Mouse (Mus musculus): ENCODE measurements around the gene Ascc1. TPM values are rescaled to one million over a fixed set of nuclear protein-coding genes. Genes with fewer than 3 reads are reported as not detected.

The Ascc1 gene
- polyA plus RNA-seq, 1 experiment from 2014 or later, result 16.0 TPM

DNA sequence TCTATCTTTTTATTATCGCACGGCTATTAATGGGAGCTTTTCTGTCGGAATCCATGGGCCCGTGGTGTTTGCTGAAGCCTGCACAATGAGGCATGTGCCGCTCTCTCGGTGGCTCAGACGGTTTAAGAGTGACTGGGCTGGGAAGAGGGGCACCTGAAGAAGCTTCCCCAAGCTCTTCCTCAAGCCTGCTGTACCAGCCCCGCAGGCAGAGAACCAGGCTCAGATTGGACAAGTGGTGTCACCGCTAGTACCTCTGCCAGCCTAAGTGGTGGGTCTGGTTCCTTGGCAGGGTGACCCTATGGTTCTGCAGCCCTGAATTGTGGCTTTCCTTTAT, 37.3 kb upstream of the Ascc1 start:
- H3K4me3 ChIP-seq (ENCODE audit: low read depth, low read length), result no peak overlapping the region
- H3K27ac ChIP-seq (ENCODE audit: low read length), result no peak overlapping the region
- no peaks in the 10 kb centered on the region for H3K27me3 ChIP-seq (ENCODE audit: control insufficient read depth, insufficient read depth, low read depth, low read length)
- no peaks in the 10 kb centered on the region for H3K9me3 ChIP-seq (replicated peaks; ENCODE audit: control insufficient read depth, low read length)
- H3K4me2 ChIP-seq (ENCODE audit: low read depth, low read length), result no peak overlapping the region
- no peak for ATAC-seq (ENCODE audit: low read depth)
- WGBS (ENCODE audit: insufficient replicate concordance), result 51% methylated on average over 9 of the region's 9 CpGs
- H3K9ac ChIP-seq (ENCODE audit: low read depth, low read length), result no peak overlapping the region
- no peaks in the 10 kb centered on the region for H3K36me3 ChIP-seq (ENCODE audit: control insufficient read depth, insufficient read depth)
- H3K4me1 ChIP-seq (ENCODE audit: control insufficient read depth, low read depth, low read length), result peaks cover 7% of the 10 kb centered on the region

DNA sequence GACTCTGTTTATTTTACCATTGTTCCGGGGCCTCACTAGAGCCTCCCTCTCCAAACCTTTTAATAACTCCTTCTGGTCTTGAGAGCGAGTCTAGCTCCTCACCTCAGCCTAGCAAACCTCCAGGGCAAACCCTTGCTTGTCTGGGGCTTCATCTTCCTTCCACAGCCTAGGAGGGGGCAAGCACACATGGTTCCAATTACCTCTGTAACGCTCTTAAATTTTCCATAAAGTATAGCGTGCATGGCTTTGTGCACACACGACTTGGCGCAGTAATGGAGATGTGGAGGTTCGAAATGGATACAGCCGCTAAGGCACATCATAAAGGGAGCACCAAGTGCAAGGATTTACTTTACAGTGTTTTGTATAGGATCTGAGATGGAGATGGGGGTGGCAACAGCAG, 36.8 kb upstream of the Ascc1 start:
- 76% methylated on average over 8 of the region's 8 CpGs for WGBS (ENCODE audit: insufficient replicate concordance)
- Histone ChIP-seq H3K9me3 (replicated peaks; ENCODE audit: control insufficient read depth, low read length) (no peaks in the 10 kb centered on the region), H3K36me3 (ENCODE audit: control insufficient read depth, insufficient read depth) (no peaks in the 10 kb centered on the region), H3K4me2 (ENCODE audit: low read depth, low read length) (no peak overlapping the region), H3K27ac (ENCODE audit: low read length) (no peak overlapping the region), H3K4me3 (ENCODE audit: low read depth, low read length) (no peak overlapping the region), H3K9ac (ENCODE audit: low read depth, low read length) (no peak overlapping the region), H3K4me1 (ENCODE audit: control insufficient read depth, low read depth, low read length) (peaks cover 12% of the 10 kb centered on the region), H3K27me3 (ENCODE audit: control insufficient read depth, insufficient read depth, low read depth, low read length) (no peaks in the 10 kb centered on the region)
- no peak for ATAC-seq (ENCODE audit: low read depth)

DNA sequence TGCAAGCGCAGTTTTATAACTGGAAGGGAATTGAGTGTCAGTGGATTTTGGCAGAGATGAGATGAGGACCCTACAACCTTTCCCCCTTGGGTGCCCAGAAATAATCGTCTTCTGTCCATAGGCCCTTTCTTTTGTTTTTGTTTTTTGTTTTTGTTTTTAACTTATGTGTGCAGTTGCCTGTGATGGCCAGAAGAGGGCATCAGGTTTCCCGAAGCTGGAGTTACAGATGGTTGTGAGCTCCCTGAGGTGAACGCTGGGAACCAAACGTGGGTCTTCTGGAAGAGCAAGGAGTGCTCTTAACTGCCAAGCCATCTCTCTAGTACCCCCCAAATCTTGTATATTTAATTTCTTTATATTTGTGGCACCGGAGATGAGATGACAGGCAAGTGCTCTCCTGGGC, 35.9 kb upstream of the Ascc1 start:
- Histone ChIP-seq H3K4me1 (ENCODE audit: control insufficient read depth, low read depth, low read length) (peaks cover 12% of the 10 kb centered on the region), H3K9me3 (replicated peaks; ENCODE audit: control insufficient read depth, low read length) (no peaks in the 10 kb centered on the region), H3K36me3 (ENCODE audit: control insufficient read depth, insufficient read depth) (no peaks in the 10 kb centered on the region), H3K4me2 (ENCODE audit: low read depth, low read length) (no peak overlapping the region), H3K9ac (ENCODE audit: low read depth, low read length) (no peak overlapping the region), H3K27me3 (ENCODE audit: control insufficient read depth, insufficient read depth, low read depth, low read length) (no peaks in the 10 kb centered on the region; the same call in 1 of the 2 replicates), H3K4me3 (ENCODE audit: low read depth, low read length) (no peak overlapping the region), H3K27ac (ENCODE audit: low read length) (no peak overlapping the region)
- 81% methylated on average over 6 of the region's 6 CpGs for WGBS (ENCODE audit: insufficient replicate concordance)
- no peak for ATAC-seq (ENCODE audit: low read depth)

DNA sequence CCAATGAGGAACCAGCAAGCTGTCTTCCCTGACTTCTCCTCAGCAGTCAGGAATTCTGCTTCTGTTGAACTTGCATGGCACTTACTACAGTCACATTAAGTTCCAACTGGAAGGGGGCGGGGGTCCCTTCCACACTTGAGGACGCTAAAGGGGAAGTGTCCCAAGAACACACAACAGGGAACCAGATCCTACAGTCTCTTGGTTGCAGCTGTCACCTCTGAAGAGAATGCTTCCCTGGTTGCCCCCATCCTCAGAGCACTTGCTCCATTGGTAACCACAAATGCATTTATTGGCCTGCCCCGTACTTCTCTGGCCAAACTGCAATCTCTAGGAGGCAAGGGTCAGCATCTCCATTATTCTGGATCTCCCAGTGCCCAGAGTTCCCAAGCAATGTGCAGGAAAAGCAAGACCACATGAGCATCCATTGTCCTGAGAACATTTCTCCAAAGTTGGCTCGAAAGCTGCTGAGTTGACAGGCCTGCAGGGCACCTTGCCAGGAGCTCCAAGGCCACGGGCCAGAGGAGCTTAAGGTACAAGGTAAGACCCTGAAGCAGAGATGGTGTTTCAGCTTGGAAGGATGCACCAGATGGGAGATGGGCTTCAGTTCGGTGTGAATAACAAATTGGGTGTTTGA, 35.2 kb upstream of the Ascc1 start:
- WGBS (ENCODE audit: insufficient replicate concordance), result 58% methylated on average over 6 of the region's 6 CpGs
- no peaks in the 10 kb centered on the region for H3K9me3 ChIP-seq (replicated peaks; ENCODE audit: control insufficient read depth, low read length)

DNA sequence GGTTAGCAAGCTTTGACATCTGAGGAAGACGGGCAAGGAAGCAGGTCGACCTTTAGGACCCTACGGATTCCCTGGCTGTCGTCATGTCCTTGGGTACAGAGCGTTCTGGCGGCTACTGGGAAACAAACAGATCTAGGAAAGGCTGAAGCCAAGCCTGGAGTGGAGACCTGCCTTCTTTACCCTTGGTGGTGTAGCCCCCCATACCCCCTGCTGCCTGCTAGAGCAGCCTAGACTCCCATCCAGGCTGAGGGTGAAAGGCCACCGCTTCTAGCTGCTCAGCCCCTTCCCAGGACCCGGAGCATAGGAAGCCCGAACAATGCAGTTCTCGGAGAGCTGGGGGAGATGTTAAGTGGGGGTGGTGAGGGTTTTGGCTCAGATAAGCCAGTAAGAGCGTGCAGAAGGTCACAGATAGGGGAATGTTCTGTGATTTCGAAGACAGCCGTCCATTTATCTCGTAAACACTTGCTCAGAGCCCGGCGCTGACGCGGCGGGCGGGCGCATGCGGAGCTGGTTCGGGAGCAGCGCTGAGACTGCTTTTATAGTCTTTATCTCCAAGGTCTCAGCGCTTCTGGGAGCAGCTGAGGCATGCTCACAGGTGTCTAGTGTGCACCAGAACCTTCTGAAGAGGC, 32.7 kb upstream of the Ascc1 start:
- H3K9ac ChIP-seq (ENCODE audit: low read depth, low read length), result 0 out of 2 replicates have a peak overlapping the region, but pooled peaks have one; percentile 38
- H3K27ac ChIP-seq (ENCODE audit: low read length), result 0 out of 2 replicates have a peak overlapping the region, but pooled peaks have one; percentile 17
- no peaks in the 10 kb centered on the region; the same call in 1 of the 2 replicates for H3K27me3 ChIP-seq (ENCODE audit: control insufficient read depth, insufficient read depth, low read depth, low read length)
- WGBS (ENCODE audit: insufficient replicate concordance), result under 1% methylated on average over 25 of the region's 25 CpGs
- peaks cover 29% of the 10 kb centered on the region for H3K4me1 ChIP-seq (ENCODE audit: control insufficient read depth, low read depth, low read length)
- peak overlapping the region; percentile 50 for H3K4me3 ChIP-seq (ENCODE audit: low read depth, low read length)
- peak; percentile 75 for ATAC-seq (ENCODE audit: low read depth)
- H3K4me2 ChIP-seq (ENCODE audit: low read depth, low read length), result peak overlapping the region; percentile 62
- no peaks in the 10 kb centered on the region for H3K36me3 ChIP-seq (ENCODE audit: control insufficient read depth, insufficient read depth)
- no peaks in the 10 kb centered on the region for H3K9me3 ChIP-seq (replicated peaks; ENCODE audit: control insufficient read depth, low read length)

More for the DNA sequence above, 35.2 kb upstream of the Ascc1 start:
- no peak overlapping the region for H3K9ac ChIP-seq (ENCODE audit: low read depth, low read length)
- H3K27ac ChIP-seq (ENCODE audit: low read length), result no peak overlapping the region
- no peak overlapping the region for H3K4me3 ChIP-seq (ENCODE audit: low read depth, low read length)
- no peaks in the 10 kb centered on the region for H3K36me3 ChIP-seq (ENCODE audit: control insufficient read depth, insufficient read depth)
- H3K27me3 ChIP-seq (ENCODE audit: control insufficient read depth, insufficient read depth, low read depth, low read length), result no peaks in the 10 kb centered on the region; the same call in 1 of the 2 replicates
- no peak for ATAC-seq (ENCODE audit: low read depth)
- H3K4me2 ChIP-seq (ENCODE audit: low read depth, low read length), result no peak overlapping the region
- peaks cover 12% of the 10 kb centered on the region for H3K4me1 ChIP-seq (ENCODE audit: control insufficient read depth, low read depth, low read length)

DNA sequence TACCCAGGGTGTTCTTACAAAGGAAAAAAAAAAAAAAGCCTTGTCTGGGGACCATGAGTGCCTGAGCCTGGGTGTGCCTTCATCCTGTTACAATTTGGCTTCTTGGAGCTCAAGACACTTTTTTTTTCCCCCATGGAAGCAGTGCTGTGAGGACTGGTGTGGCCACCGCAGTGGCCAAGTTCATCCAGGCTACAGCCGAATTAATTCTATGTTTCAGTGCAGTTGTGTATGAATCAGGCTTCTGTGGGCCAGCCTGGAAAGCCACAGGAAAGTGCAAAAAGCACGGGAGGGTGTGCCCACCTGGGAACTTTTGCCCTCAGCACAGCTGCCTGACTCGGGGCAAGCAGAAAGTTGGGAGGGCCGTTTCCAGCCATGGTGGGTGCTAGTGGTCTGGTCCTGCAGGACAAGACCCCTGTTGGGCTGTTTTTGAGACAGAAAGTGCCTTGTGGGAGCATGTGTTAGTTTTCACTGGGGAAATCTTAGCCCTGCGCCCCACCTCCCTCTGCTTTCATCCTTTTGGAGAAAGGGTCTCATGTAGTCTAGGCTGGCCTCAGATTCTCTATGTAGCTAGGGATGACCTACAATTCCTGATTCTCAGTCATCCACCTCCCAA, 32.0 kb upstream of the Ascc1 start:
- Histone ChIP-seq H3K36me3 (ENCODE audit: control insufficient read depth, insufficient read depth) (no peaks in the 10 kb centered on the region), H3K27ac (ENCODE audit: low read length) (0 out of 2 replicates have a peak overlapping the region, but pooled peaks have one; percentile 9), H3K4me1 (ENCODE audit: control insufficient read depth, low read depth, low read length) (peaks cover 29% of the 10 kb centered on the region), H3K9me3 (replicated peaks; ENCODE audit: control insufficient read depth, low read length) (no peaks in the 10 kb centered on the region), H3K9ac (ENCODE audit: low read depth, low read length) (0 out of 2 replicates have a peak overlapping the region, but pooled peaks have one; percentile 38), H3K27me3 (ENCODE audit: control insufficient read depth, insufficient read depth, low read depth, low read length) (no peaks in the 10 kb centered on the region; the same call in 1 of the 2 replicates), H3K4me3 (ENCODE audit: low read depth, low read length) (peak overlapping the region; percentile 50), H3K4me2 (ENCODE audit: low read depth, low read length) (peak overlapping the region; percentile 62)
- 22% methylated on average over 6 of the region's 6 CpGs for WGBS (ENCODE audit: insufficient replicate concordance)
- no peak for ATAC-seq (ENCODE audit: low read depth)

DNA sequence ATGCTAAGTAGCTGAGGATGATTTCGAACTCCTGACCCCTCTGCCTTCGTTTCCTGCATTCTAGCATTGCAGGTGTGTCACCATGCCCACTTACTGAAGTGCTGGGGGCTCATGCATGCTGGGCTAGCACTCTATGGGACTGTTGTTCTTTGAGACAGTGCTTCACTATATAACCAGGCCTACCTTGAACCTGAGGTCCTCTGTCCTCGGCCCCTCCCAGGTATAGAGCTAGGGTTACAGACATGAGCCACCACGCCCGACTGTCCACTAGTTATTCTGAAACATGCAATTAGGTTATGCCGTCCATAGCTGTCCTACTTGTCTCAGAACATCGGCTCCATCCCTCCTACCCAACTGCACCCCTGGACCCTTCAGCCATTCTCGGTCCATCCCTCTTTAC, 30.8 kb upstream of the Ascc1 start:
- peaks cover 29% of the 10 kb centered on the region for H3K4me1 ChIP-seq (ENCODE audit: control insufficient read depth, low read depth, low read length)

DNA sequence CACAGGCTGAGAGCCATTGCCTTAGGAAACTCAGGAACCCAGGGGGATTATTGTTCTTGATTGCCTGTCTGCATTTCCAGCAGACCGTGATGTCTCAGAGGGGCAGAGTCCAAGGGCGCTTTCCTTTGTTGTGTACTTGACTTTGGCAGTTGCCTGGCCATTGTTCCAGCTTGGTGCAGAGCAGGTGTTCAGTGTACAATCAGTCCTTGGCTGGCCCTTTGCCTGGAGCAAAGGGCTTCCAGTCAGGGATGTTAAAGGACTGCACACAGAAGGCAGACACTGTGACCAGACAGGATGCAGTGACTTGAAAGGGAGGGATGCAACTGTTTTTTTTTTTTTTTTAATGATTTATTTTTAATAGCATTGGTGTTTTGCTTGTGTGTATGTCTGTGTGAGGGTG, 30.1 kb upstream of the Ascc1 start:
- Histone ChIP-seq H3K4me2 (ENCODE audit: low read depth, low read length) (no peak overlapping the region), H3K27ac (ENCODE audit: low read length) (no peak overlapping the region)
- ATAC-seq (ENCODE audit: low read depth), result no peak

More for the DNA sequence above, 30.8 kb upstream of the Ascc1 start:
- WGBS (ENCODE audit: insufficient replicate concordance), result 68% methylated on average over 8 of the region's 8 CpGs
- Histone ChIP-seq H3K27ac (ENCODE audit: low read length) (no peak overlapping the region), H3K9me3 (replicated peaks; ENCODE audit: control insufficient read depth, low read length) (no peaks in the 10 kb centered on the region), H3K4me3 (ENCODE audit: low read depth, low read length) (no peak overlapping the region), H3K27me3 (ENCODE audit: control insufficient read depth, insufficient read depth, low read depth, low read length) (no peaks in the 10 kb centered on the region; the same call in 1 of the 2 replicates), H3K36me3 (ENCODE audit: control insufficient read depth, insufficient read depth) (no peaks in the 10 kb centered on the region), H3K9ac (ENCODE audit: low read depth, low read length) (no peak overlapping the region), H3K4me2 (ENCODE audit: low read depth, low read length) (no peak overlapping the region)
- no peak for ATAC-seq (ENCODE audit: low read depth)

DNA sequence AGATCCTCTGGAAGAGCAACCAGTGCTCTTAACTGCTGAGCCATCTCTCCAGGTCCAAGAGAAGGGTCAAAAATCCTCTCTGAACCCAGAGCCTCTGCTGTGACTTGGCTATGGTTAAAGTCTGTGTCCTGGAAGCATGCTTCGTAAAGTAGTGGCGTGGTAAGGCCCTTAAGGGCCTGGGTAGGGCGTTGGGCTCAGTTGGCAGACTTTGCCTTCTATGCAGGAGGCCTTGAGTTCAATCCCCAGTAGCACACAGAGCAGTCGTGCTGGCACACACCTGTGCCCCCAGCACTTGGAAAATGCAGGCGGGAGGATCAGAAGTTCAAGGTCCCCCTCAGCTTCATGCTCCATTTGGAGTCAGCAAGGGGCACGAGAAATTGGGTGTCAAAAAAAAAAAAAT, 29.6 kb upstream of the Ascc1 start:
- no peak overlapping the region for H3K9ac ChIP-seq (ENCODE audit: low read depth, low read length)
- H3K4me2 ChIP-seq (ENCODE audit: low read depth, low read length), result no peak overlapping the region
- H3K36me3 ChIP-seq (ENCODE audit: control insufficient read depth, insufficient read depth), result no peaks in the 10 kb centered on the region
- H3K4me3 ChIP-seq (ENCODE audit: low read depth, low read length), result no peak overlapping the region
- no peaks in the 10 kb centered on the region for H3K9me3 ChIP-seq (replicated peaks; ENCODE audit: control insufficient read depth, low read length)
- H3K27me3 ChIP-seq (ENCODE audit: control insufficient read depth, insufficient read depth, low read depth, low read length), result no peaks in the 10 kb centered on the region; the same call in 1 of the 2 replicates
- no peak for ATAC-seq (ENCODE audit: low read depth)
- no peak overlapping the region for H3K27ac ChIP-seq (ENCODE audit: low read length)
- WGBS (ENCODE audit: insufficient replicate concordance), result 61% methylated on average over 6 of the region's 6 CpGs
- H3K4me1 ChIP-seq (ENCODE audit: control insufficient read depth, low read depth, low read length), result peaks cover 29% of the 10 kb centered on the region

More for the DNA sequence above, 30.1 kb upstream of the Ascc1 start:
- WGBS (ENCODE audit: insufficient replicate concordance), result 74% methylated on average over 2 of the region's 2 CpGs
- Histone ChIP-seq H3K9me3 (replicated peaks; ENCODE audit: control insufficient read depth, low read length) (no peaks in the 10 kb centered on the region), H3K4me3 (ENCODE audit: low read depth, low read length) (no peak overlapping the region), H3K9ac (ENCODE audit: low read depth, low read length) (no peak overlapping the region), H3K4me1 (ENCODE audit: control insufficient read depth, low read depth, low read length) (peaks cover 29% of the 10 kb centered on the region), H3K27me3 (ENCODE audit: control insufficient read depth, insufficient read depth, low read depth, low read length) (no peaks in the 10 kb centered on the region; the same call in 1 of the 2 replicates), H3K36me3 (ENCODE audit: control insufficient read depth, insufficient read depth) (no peaks in the 10 kb centered on the region)
